Mouse (Mus musculus): Measurements from ENCODE around the gene Pigq. TPM values are rescaled to one million over a fixed set of nuclear protein-coding genes. Genes with fewer than 3 reads are reported as not detected.

Gene Pigq
- total and polyA plus RNA-seq, 2 experiments = 11.5 to 52.5 TPM

DNA sequence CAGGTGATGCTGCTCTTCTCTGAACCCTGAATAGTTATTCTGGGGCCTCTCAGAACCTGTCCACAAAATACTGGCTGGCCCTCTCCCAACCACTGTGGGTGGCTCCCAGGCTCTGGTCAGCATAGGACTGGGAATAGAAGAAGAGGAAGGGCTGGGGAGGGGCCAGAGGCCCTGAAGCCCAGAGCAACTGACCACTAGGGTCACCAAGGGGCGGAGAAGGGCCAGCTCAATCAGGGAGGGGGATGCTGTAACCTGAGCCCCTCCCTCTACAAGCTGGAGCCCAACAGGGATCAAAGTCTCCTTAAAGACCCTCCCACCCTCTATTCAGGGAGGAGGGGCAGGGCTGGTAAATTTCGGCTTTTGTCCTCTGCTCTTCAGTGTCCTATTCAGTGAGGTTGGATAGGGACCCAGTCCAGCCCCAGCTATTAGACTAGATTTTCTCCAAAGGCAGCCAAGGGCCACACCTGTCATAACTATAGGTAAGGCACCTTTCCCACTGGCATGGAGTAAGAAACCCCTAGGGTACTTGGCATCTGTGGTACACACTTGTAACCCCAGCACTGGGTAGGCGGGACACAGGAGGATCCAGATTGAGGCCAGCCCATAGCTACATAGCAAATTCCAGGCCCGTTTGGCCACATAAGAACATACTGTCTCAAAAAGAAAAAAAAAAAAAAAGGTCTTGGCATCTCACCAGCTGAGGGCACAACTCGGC, 64.4 kb downstream of the Pigq start, which contains the start of gene Wfikkn1:
Wfikkn1 (minus strand) TSS at position 663 of the 715 bp plus-strand sequence.
- no peak for DNase-seq (ENCODE audit: extremely low read depth, low read depth, low spot score)
- peaks cover 4% of the 10 kb centered on the region; the same call in 1 of the 2 replicates for H3K36me3 ChIP-seq (ENCODE audit: control insufficient read depth, insufficient read depth, low read length)
- TF ChIP-seq POLR2A (IDR thresholded peaks at IDR 0.05; ENCODE audit: extremely low read depth, insufficient read depth, low read length) (no peak), CTCF (IDR thresholded peaks at IDR 0.05; ENCODE audit: low read depth, low read length) (no peak)
- 27% methylated on average over 5 of the region's 5 CpGs for WGBS
- no peaks in the 10 kb centered on the region for H3K27me3 ChIP-seq (ENCODE audit: control insufficient read depth, insufficient read depth, low read length)
- peak within 1 kb of the TSS; percentile 15 for H3K27ac ChIP-seq (replicated peaks; ENCODE audit: insufficient read depth, low read depth, low read length)
- H3K79me2 ChIP-seq (ENCODE audit: control insufficient read depth, insufficient read depth, low read length) = peaks cover 9% of the 10 kb centered on the region; the same call in 1 of the 2 replicates
- H3K9ac ChIP-seq (ENCODE audit: low read depth, low read length) = no peak within 1 kb of the TSS
- no peak within 1 kb of the TSS for H3K4me3 ChIP-seq (ENCODE audit: insufficient read depth, low read depth, low read length)
- peaks cover 19% of the 10 kb centered on the region for H3K4me1 ChIP-seq (ENCODE audit: control insufficient read depth, insufficient read depth, low read length)

DNA sequence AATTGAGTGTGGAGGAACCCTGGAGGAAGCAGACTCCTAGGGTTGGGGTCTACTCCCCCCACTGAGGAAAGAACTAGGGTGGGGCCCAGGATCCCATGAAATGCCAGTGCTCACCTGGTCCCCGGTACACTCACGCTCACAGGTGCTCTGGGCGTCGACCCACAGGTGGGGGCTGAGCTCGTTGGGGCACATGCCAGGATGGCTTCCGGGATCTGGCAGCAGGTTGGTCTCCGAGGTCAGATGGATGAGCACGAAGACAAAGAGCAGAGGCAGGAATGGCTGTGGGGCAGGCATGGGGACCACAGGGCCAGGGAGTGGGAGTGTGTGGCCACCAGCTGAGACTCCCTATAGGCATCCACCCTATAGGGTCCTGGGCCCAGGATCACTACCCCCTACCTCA, 65.0 kb downstream of the Pigq start:
- Histone ChIP-seq H3K79me2 (ENCODE audit: control insufficient read depth, insufficient read depth, low read length) (peaks cover 9% of the 10 kb centered on the region; the same call in 1 of the 2 replicates), H3K36me3 (ENCODE audit: control insufficient read depth, insufficient read depth, low read length) (peaks cover 4% of the 10 kb centered on the region; the same call in 1 of the 2 replicates), H3K27me3 (ENCODE audit: control insufficient read depth, insufficient read depth, low read length) (no peaks in the 10 kb centered on the region), H3K4me1 (ENCODE audit: control insufficient read depth, insufficient read depth, low read length) (peaks cover 19% of the 10 kb centered on the region), H3K27ac (replicated peaks; ENCODE audit: insufficient read depth, low read depth, low read length) (no peak overlapping the region), H3K9ac (ENCODE audit: low read depth, low read length) (no peak overlapping the region), H3K4me3 (ENCODE audit: insufficient read depth, low read depth, low read length) (no peak overlapping the region)
- no peak for TF ChIP-seq POLR2A (IDR thresholded peaks at IDR 0.05; ENCODE audit: extremely low read depth, insufficient read depth, low read length)
- TF ChIP-seq CTCF (IDR thresholded peaks at IDR 0.05; ENCODE audit: low read depth, low read length) = no peak
- no peak for DNase-seq (ENCODE audit: extremely low read depth, low read depth, low spot score)
- 75% methylated on average over 8 of the region's 8 CpGs for WGBS

DNA sequence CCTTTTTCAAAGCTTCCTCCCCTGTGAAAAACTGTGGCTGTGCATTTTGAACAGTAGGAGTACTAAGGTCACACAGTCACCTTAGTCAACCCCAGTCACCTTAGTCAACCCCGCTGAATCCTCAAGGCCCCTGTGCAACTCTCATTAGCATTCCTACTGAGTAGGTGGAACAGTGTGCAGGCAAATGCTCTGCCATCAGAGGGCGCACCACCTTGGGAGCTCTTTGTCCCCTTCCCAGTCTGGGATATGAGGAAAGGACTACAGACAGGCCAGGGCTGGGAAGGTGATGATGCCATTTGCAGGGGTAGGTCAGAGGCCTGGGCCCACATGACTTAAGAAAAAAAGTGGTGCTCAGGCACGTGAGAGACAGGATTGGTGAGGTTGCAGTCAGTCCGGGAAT, 65.5 kb downstream of the Pigq start:
- peak; percentile 62 for DNase-seq (ENCODE audit: extremely low read depth, low read depth, low spot score)
- H3K36me3 ChIP-seq (ENCODE audit: control insufficient read depth, insufficient read depth, low read length) = peaks cover 4% of the 10 kb centered on the region; the same call in 1 of the 2 replicates
- no peak overlapping the region for H3K27ac ChIP-seq (replicated peaks; ENCODE audit: insufficient read depth, low read depth, low read length)
- no peak overlapping the region for H3K9ac ChIP-seq (ENCODE audit: low read depth, low read length)
- peaks cover 9% of the 10 kb centered on the region; the same call in 1 of the 2 replicates for H3K79me2 ChIP-seq (ENCODE audit: control insufficient read depth, insufficient read depth, low read length)
- peaks cover 20% of the 10 kb centered on the region for H3K4me1 ChIP-seq (ENCODE audit: control insufficient read depth, insufficient read depth, low read length)
- no peak for TF ChIP-seq POLR2A (IDR thresholded peaks at IDR 0.05; ENCODE audit: extremely low read depth, insufficient read depth, low read length)
- TF ChIP-seq CTCF (IDR thresholded peaks at IDR 0.05; ENCODE audit: low read depth, low read length) = peak; percentile 73
- no peak overlapping the region for H3K4me3 ChIP-seq (ENCODE audit: insufficient read depth, low read depth, low read length)
- 66% methylated on average over 4 of the region's 4 CpGs for WGBS
- H3K27me3 ChIP-seq (ENCODE audit: control insufficient read depth, insufficient read depth, low read length) = no peaks in the 10 kb centered on the region

DNA sequence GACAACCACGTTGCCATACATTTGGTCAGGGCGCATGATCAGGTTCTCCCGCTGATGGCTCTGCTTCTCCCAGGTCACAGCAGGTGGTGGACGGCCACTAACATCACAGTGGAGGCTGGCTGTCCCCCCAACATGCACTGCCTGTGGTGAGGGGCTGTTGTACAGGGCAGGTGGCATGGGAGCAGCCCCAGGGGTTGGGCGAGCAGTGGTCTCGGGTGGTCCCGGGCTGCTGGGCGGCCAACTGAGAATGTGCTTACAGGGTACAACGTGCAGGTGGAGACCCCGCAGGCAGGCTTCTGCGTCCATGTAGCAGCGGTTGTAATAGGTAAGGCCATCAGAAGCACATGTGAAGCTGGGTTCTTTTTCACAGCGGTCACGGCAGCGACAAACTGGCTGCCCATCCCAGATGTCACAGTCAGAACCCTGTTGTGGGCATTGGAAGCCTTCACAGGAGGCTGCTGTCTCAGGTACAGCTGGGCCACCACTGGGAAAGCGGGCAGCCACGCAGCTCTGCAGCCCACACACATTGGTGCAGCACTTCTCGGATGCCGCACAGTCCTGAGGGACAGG, 66.0 kb downstream of the Pigq start:
- 92% methylated on average over 19 of the region's 19 CpGs for WGBS
- no peak overlapping the region for H3K27ac ChIP-seq (replicated peaks; ENCODE audit: insufficient read depth, low read depth, low read length)
- H3K9ac ChIP-seq (ENCODE audit: low read depth, low read length) = no peak overlapping the region
- H3K27me3 ChIP-seq (ENCODE audit: control insufficient read depth, insufficient read depth, low read length) = no peaks in the 10 kb centered on the region
- no peak overlapping the region for H3K4me3 ChIP-seq (ENCODE audit: insufficient read depth, low read depth, low read length)
- no peaks in the 10 kb centered on the region; the same call in 1 of the 2 replicates for H3K36me3 ChIP-seq (ENCODE audit: control insufficient read depth, insufficient read depth, low read length)
- peaks cover 9% of the 10 kb centered on the region; the same call in 1 of the 2 replicates for H3K79me2 ChIP-seq (ENCODE audit: control insufficient read depth, insufficient read depth, low read length)
- TF ChIP-seq POLR2A (IDR thresholded peaks at IDR 0.05; ENCODE audit: extremely low read depth, insufficient read depth, low read length) (no peak), CTCF (IDR thresholded peaks at IDR 0.05; ENCODE audit: low read depth, low read length) (no peak)
- H3K4me1 ChIP-seq (ENCODE audit: control insufficient read depth, insufficient read depth, low read length) = peaks cover 22% of the 10 kb centered on the region
- no peak for DNase-seq (ENCODE audit: extremely low read depth, low read depth, low spot score)

DNA sequence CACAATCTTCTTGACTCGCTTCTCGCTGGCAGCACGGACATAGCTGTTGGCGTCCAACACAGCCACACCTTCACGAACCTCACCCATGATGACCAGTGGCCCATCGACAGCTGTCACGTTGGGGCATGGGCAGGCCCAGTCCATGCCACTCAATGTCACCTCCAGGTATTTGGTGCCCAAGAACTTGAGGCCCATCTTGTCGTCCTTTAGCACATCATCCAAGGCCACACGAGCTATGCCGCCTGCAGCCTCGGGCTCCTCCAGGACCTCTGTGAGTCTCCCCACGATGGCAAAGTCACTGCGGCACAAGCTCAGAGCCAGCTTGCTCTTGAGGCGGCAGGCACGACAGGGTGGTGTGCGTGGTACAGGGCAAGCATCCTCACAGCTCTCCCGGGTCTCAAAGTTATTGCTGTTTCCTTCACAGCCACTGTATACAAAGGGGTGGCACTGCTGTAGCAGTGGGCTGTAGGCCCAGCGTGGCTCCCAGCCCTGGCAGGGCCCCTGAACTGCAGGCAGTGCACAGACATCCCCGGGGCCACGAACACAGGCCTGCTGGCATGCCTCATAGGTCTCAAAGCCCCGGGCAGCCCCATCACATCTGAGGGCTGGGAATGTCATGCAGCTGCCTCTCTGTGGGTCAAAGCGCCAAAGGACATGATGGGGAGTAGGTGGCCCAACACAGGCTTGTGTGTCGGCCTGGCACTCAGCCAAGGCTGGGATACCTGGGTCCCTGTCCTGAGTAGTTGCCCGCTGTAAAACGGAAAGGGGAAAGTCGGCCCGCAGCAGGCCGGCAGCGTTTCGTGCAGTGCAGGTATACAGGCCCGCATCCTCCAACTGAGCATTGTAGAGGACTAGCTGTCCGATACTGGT, 66.8 kb downstream of the Pigq start:
- 90% methylated on average over 32 of the region's 32 CpGs for WGBS
- DNase-seq (ENCODE audit: extremely low read depth, low read depth, low spot score) = no peak
- no peak overlapping the region for H3K9ac ChIP-seq (ENCODE audit: low read depth, low read length)
- no peak overlapping the region for H3K4me3 ChIP-seq (ENCODE audit: insufficient read depth, low read depth, low read length)
- H3K4me1 ChIP-seq (ENCODE audit: control insufficient read depth, insufficient read depth, low read length) = peaks cover 22% of the 10 kb centered on the region
- TF ChIP-seq POLR2A (IDR thresholded peaks at IDR 0.05; ENCODE audit: extremely low read depth, insufficient read depth, low read length) (no peak), CTCF (IDR thresholded peaks at IDR 0.05; ENCODE audit: low read depth, low read length) (no peak)
- no peak overlapping the region for H3K27ac ChIP-seq (replicated peaks; ENCODE audit: insufficient read depth, low read depth, low read length)
- H3K27me3 ChIP-seq (ENCODE audit: control insufficient read depth, insufficient read depth, low read length) = no peaks in the 10 kb centered on the region
- no peaks in the 10 kb centered on the region for H3K36me3 ChIP-seq (ENCODE audit: control insufficient read depth, insufficient read depth, low read length)
- peaks cover 7% of the 10 kb centered on the region; the same call in 1 of the 2 replicates for H3K79me2 ChIP-seq (ENCODE audit: control insufficient read depth, insufficient read depth, low read length)

Measured in liver, adult 2 months (tissue).